Mouse (Mus musculus) spleen, postnatal 36 days (tissue): Measurements from ENCODE around the gene Fam234a.
"Not testable (repeated sequence)": the region's sequence is repeated elsewhere in the genome, so short reads cannot be mapped to it uniquely, and the experiment has no call there.

ENCODE experiments used
- DNase-seq, 2 experiments: peaks; one replicate each; pipeline ENCODE4 v3.0.0; 2022; ENCODE audit warnings: low spot score in 2 of 2, mixed read lengths in 1 of 2

Gene Fam234a

GRCm38 (mm10) chr17:26234386-26234785 is 9.7 kb downstream of the Fam234a start:
- DNase-seq: no peak

- DNase-seq: no peak
These were observed 11.2 kb downstream of the Fam234a start for GRCm38 (mm10) chr17:26232863-26233262.

- no peak for DNase-seq
These were observed 12.9 kb downstream of the Fam234a start for GRCm38 (mm10) chr17:26231156-26231555.

- DNase-seq: no peak
These were observed 14.3 kb downstream of the Fam234a start for GRCm38 (mm10) chr17:26229776-26230175.

GRCm38 (mm10) chr17:26225150-26225549 is 18.9 kb downstream of the Fam234a start:
- DNase-seq: no peak

GRCm38 (mm10) chr17:26221508-26221907 is 22.5 kb downstream of the Fam234a start:
- no peak for DNase-seq

- no peak for DNase-seq
These were observed 31.4 kb downstream of the Fam234a start for GRCm38 (mm10) chr17:26212681-26213080.

GRCm38 (mm10) chr17:26212241-26212640 is 31.8 kb downstream of the Fam234a start:
- DNase-seq: no peak

- DNase-seq: no peak
These were observed 36.4 kb downstream of the Fam234a start, which contains the start of gene Arhgdig for GRCm38 (mm10) chr17:26207686-26208085. Gene Arhgdig, minus strand, starts transcription at chr17:26207786.

GRCm38 (mm10) chr17:26206392-26206791 is 37.6 kb downstream of the Fam234a start:
- no peak for DNase-seq

GRCm38 (mm10) chr17:26204766-26205165 is 39.3 kb downstream of the Fam234a start:
- DNase-seq: no peak

GRCm38 (mm10) chr17:26203321-26203811 is 40.7 kb downstream of the Fam234a start:
- DNase-seq: peak in 1 of 2 experiments; percentile 11

- DNase-seq: peak; percentile 36 to 52
These were observed 41.3 kb downstream of the Fam234a start, which contains the start of gene Rgs11 for GRCm38 (mm10) chr17:26202737-26203136. Gene Rgs11, plus strand, starts transcription at chr17:26202951.

GRCm38 (mm10) chr17:26201998-26202397 is 42.0 kb downstream of the Fam234a start:
- DNase-seq: no peak

- peak; percentile 25 to 28 for DNase-seq
These were observed 43.0 kb downstream of the Fam234a start for GRCm38 (mm10) chr17:26200831-26201705.

- peak; percentile 30 to 47 for DNase-seq
These were observed 45.1 kb downstream of the Fam234a start, which contains the start of gene Pdia2 for GRCm38 (mm10) chr17:26198892-26199291. Gene Pdia2, minus strand, starts transcription at chr17:26199087.

- no peak for DNase-seq
These were observed 51.4 kb downstream of the Fam234a start for GRCm38 (mm10) chr17:26192481-26193190.

- not testable (repeated sequence) for DNase-seq
These were observed 52.6 kb downstream of the Fam234a start for GRCm38 (mm10) chr17:26191486-26191885.

GRCm38 (mm10) chr17:26188091-26188805 is 55.8 kb downstream of the Fam234a start:
- DNase-seq: no peak

- DNase-seq: no peak
These were observed 56.5 kb downstream of the Fam234a start for GRCm38 (mm10) chr17:26187592-26187991.

- DNase-seq: no peak
These were observed 62.9 kb downstream of the Fam234a start for GRCm38 (mm10) chr17:26181179-26181578.

- no peak for DNase-seq
These were observed 65.4 kb downstream of the Fam234a start for GRCm38 (mm10) chr17:26178611-26179010.
